Mouse (Mus musculus): Measurements from ENCODE around the gene Asxl1.

Gene Asxl1

GRCm38 (mm10) chr2:153417841-153418240 is 72.2 kb downstream of the Asxl1 start:
- no peak for DNase-seq

DNA sequence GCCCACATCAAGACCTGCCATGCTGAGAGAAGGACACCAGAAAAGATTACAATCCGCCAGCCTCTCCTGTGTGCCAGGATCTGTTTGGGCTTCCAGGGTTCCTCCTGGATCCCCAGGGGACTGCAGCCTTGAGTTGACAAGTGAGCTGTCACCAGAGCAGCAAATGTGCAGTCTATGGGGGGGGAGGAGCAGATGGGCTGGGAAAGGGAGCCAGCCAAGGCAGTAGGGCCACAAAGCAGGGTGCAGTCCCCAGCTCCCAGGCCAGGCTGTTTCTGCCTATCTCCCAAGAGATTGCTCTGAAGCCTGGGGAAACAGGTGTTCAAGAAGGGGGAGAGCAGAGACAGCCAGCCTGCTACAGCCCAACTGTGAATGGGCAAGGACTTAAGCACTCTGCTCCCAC is 72.8 kb downstream of the Asxl1 start:
- no peak for DNase-seq

DNA sequence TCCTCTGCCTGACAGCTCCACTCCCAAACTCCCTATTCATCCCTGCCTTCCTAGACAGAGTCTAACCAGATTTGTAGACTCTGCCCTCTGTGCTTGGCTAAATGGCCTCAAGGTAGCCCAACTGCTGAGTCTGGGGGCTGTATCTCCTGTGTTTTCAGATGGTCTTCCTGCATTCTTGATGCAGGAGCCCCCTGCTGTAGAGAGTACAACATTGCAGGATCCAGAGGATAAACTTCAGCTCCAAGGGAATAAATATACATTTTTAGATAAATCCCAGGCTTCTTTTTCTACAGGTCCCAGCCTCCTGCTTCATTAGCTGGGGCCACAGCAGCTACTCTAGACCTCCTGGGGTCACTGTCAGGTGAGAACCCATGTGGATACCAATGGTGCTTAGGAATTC is 75.6 kb downstream of the Asxl1 start:
- DNase-seq, result no peak

DNA sequence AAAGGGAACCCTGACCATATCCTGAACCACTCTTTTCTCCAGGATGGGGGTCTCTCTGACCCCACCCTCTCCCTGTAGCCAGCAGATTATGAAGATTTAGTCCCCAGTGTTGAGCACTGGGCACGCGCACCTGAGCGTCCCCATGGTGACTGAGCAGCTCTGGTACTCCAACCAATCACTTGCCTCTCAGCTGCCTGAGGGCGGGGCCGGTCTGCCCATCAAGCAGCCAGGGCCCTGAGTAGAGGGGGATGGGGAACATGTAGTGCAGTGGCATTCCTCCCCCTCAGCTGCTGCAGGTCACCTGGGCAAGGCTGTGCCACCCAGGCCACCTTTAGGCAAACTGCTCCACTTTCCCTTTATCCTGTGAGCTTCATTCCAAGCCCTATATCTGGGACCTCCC is 76.4 kb downstream of the Asxl1 start:
- DNase-seq, result peak; percentile 54

GRCm38 (mm10) chr2:153423113-153423512 is 77.5 kb downstream of the Asxl1 start:
- DNase-seq, result no peak

GRCm38 (mm10) chr2:153424557-153424956 is 78.9 kb downstream of the Asxl1 start:
- DNase-seq, result no peak

GRCm38 (mm10) chr2:153425124-153425844 is 79.7 kb downstream of the Asxl1 start:
- DNase-seq, result no peak

DNA sequence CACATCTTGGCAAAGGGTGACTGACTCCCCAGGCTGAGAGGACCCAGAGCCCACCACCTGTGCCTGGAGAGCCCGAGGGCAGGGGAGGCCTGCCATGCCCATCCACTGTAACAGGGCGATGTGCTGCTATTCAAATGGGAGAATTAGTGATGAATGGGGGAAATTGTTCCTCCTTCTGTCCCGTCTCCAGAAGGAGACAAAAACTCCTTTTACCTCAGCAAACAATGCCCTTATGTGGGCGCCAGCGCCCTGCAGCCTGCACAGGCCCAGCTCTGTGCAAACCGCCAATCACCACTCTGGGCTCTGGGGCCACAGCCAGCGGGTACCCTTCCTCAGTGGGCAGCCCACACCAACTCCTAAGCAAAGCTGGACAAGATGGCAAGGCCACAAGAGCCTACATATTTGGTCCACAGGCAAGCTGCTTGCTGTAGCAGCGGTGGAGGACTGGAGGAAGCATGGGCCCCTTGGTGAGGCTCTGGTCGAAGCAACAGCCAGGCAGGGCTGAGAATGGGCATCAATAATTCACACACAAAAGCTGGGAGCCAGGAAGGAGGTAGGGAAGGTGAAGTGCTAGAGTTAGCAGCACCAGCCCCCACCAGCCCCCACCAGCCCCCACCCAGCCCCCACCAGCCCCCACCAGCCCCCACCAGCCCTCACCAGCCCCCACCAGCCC is 80.5 kb downstream of the Asxl1 start:
- no peak for DNase-seq

- DNase-seq, result no peak
These were observed 81.3 kb downstream of the Asxl1 start for GRCm38 (mm10) chr2:153426931-153427330.

DNA sequence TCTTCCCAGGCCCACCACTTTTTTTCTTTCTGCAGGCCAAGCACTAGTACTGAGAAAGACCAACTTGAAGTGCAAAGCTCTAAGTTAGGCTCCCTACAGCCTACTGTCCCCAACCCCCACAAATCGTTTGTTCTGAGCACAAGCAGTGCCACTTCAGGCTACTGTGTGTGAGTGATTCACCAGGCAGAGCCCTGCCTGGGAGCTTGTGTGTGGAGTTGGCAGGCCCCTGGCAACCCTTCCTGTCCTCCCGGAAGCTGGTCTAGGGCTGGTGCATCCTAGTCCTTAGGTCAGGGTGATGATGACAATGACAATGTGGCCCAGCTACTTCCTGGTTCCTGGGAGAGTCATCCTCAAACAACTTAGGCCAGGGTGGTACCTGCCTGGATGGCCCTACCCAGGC is 82.9 kb downstream of the Asxl1 start:
- DNase-seq, result peak; percentile 62

- DNase-seq, result no peak
These were observed 84.9 kb downstream of the Asxl1 start for GRCm38 (mm10) chr2:153430571-153430970.

DNA sequence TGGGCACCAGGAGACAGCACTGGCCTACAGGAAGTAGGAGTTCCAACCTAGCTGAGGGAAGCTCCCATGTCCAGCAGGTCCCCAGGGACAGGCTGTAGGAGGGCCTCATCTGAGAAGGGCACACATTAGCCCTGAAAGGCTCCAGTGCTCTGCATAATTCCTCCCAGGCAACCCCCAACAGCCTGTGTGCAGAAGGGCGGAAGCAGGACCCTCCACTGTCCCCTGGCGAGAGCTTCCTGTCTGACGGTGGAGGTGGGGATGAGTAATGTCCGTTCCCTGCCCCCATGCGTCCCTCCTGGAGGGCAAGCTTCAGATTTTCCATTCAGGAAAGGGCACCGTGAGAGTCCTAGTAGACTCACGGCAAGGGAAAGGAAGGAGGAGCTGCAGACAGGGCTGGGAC is 86.9 kb downstream of the Asxl1 start:
- DNase-seq, result peak; percentile 40

- DNase-seq, result no peak
These were observed 88.2 kb downstream of the Asxl1 start for GRCm38 (mm10) chr2:153433859-153434258.

DNA sequence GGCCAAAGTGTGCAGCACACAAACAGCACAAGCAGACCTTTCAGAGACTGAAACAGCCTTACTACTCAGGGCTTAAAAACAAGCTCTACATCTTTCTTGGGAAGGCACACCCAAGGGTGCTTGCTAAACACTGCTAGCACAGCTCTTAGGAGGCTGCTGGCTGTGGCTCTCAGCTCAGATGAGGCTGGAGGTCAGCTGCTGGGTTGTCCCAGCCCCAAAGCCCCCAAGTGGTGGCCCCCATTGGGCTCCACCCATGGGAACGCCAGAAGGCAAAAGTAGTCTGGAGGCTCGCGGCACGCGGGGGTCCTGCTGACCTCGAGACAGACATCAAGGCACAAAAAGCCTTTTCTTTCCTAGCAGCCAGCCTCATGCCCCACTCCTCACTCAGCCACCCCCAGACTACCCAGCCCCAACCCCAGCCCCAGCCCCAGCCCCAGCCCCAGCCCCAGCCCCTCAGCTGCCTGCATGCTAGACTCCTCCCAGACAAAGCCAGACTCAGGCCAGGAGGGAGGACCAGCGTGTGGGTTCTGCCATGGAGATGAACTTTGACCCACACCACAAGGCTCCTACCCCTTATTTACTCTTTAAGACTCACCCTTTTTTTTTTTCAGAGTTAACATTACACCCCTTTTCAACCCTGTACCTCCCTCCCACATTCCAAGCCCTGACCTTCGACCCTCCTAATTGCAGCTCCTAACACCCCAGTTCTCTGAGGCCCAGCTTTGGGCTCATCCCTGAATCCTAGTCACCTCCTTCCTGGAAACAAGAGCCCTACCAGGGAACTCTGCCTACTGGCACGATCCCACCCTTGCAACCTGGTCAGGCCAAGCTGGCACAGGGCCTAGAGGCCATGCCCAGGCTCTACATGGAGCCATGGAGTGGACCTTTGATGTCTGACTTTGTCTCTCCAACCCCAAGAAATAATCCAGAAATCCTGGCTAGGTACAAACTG is 89.5 kb downstream of the Asxl1 start:
- no peak for DNase-seq

GRCm38 (mm10) chr2:153436641-153437305 is 91.1 kb downstream of the Asxl1 start:
- peak; percentile 80 for DNase-seq

- DNase-seq, result no peak
These were observed 91.7 kb downstream of the Asxl1 start for GRCm38 (mm10) chr2:153437306-153437659.

DNA sequence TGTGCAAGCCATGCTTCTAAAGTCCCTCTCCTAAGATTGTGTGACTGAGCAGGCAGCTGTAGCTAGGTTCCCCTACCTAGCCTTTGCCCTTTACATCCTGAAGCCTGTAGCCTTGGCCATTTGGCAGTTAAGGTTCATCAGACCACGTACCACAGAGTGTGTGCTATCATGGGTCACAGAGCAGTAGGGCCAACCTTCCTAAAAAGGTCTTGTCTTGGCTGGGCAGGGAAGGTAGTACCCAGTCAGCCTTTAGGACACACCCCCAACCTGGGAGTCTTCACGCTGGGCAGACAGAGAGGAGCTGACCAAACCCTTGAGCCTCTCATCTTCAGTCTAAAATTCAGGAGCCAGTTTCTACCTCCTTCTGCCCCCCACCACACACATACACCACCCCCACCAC is 95.1 kb downstream of the Asxl1 start:
- DNase-seq, result no peak

DNA sequence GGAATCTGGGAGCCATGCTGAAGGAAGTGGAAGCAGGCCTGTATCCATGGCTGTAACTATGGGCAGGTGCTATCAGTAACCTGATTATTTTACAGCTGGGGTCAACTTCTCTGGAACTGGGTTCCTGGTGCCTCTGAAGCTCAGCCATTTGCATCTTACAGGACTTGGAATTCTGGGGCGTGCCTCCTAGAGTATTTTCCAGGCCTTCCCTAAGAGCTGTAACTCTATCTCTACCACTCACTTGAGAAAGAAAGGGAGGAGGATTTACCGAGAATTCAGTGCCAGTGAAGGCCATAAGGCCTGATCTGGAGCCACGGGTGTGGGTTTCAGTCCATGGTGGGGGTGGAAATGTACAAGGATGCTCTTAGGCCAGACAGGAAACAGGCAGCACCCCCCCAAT is 95.6 kb downstream of the Asxl1 start:
- no peak for DNase-seq

DNA sequence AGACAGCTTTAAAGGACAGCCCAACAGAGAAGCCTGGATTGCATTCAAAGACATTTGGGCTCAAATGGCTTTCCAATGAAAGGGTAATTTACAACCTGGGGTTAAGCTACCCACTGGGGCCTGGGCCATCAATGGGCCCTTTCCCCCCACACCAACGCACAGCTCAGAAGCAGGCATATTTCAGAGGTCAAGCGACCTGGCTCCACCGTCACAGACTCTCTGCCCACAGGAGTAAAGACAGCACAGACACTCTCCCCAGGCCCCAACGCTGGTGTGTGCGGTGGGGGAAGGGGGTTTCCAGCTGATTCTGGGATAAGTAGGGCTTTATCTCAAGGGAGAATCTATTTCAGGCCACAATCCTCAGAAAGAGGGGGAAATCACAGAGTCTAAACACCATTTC is 97.1 kb downstream of the Asxl1 start:
- DNase-seq, result no peak

DNA sequence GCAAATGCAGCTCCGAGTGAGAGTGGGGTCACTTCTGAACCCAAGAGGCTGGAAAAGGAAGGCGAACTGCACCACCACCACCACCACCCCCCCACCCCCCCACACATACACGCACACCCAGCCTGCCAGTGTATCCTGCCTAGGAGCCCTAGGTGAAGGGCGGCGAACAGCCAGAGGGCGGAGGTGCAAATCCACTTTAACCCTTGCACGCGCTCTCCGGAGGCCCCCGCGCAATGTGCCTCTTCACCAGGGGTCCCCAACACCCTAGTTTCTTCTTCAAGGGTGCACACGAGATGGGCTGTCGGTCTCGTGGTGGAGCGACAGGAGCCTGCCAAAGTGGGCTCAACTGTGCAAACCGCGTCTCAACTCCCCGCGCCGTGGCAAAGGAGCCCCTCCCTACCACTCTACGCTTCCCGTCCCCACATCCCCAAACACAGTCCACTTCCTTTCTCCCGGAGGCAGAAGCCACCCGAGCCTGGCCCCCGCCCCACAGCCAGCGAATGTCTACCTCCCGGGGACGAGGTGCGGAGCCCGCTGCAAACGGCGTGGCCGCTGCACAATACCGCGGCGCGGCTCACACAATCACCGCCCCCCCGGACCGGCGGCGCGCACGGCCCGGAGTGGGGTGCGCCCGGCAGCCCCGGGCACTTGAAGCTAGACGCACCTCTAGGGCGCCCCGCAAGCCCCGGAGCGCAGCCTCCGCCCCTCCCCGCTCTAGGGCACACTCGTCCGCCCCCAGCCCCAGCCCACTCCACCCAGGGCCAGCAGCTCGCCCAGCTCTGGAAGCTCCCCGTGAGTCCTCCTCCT is 98.0 kb downstream of the Asxl1 start:
- peak; percentile 56 for DNase-seq

GRCm38 (mm10) chr2:153444254-153445136 is 98.9 kb downstream of the Asxl1 start:
- DNase-seq, result peak; percentile 69
